Mouse (Mus musculus): ENCODE data around the gene Haspin. TPM values are rescaled to one million over a fixed set of nuclear protein-coding genes. Genes with fewer than 3 reads are reported as not detected.

Haspin gene
- 23.2 and 23.3 TPM in 2 replicates for polyA plus RNA-seq (2014; fragmentation: Nextera tagmentation; extraction: Ambion mirVana)

DNA sequence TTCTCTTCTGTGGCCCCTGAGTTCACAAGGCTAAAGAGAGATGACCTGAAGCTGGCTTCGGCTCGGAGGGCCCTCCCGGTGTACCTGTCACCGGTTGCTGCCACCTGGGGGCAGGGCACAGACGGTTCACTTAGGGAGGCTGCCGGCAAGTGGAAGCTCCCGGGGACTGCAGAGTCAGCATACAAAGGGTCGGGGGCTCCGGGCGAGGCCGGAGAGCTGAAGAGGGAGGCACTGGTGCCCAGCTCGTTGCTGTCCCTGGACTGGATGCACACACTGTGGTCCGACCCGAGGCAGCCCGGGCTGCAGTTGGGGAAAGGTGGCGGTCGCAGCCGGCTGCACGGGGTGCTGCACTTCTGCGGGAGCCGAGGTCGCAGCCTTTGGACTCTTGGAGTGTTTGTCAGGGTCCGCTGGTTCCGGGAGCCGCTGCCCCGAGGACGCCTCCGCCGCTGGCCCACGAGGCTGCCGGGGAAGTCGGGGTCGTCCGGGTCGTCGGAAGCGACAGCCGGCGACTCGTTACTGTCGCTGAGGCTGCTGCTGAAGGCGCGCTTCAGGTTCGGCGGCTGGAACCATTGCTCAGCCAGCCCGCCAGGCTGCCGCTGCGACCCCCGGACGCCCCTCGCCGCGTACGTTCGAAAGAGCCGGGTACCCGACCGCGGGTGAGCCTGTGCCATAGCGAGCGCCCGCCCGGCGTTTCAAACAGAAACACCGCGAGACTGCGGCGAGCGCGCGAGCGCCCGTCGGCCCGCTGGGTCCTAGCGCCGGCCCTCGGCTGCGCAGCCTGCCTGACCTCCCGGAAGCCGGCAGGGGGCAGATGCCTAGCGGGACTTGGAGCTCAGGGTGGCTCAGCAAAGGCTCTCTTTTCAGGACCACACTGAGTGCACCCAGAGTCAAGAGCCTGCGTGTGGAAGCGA, at the start of gene Haspin:
Gene Haspin (minus strand): TSS at position 704 of the 911 bp plus-strand sequence.
- H3K4me2 ChIP-seq: peak within 1 kb of the TSS; percentile 74
- peak within 1 kb of the TSS; percentile 94 for H3K4me3 ChIP-seq (ENCODE audit: low read depth, low read length)
- peak; percentile 97 for ATAC-seq (ENCODE audit: insufficient read depth)
- no peaks in the 10 kb centered on the region for H3K9me3 ChIP-seq (ENCODE audit: low read depth, low read length)
- DNase-seq: peak; percentile 97
- peak within 1 kb of the TSS; percentile 50; the same call in 1 of the 2 replicates for H3K27ac ChIP-seq (ENCODE audit: low read depth)
- H3K27me3 ChIP-seq (ENCODE audit: insufficient read depth, low read length): no peaks in the 10 kb centered on the region
- peaks cover 16% of the 10 kb centered on the region for H3K36me3 ChIP-seq (ENCODE audit: insufficient read depth)
- WGBS: under 1% methylated on average over 84 of the region's 84 CpGs
- H3K9ac ChIP-seq: peak within 1 kb of the TSS; percentile 77
- peak; percentile 87 for TF ChIP-seq CTCF (IDR thresholded peaks at IDR 0.05; ENCODE audit: low read depth)
- peaks cover 15% of the 10 kb centered on the region; the same call in 1 of the 2 replicates for H3K4me1 ChIP-seq (ENCODE audit: insufficient read depth)

DNA sequence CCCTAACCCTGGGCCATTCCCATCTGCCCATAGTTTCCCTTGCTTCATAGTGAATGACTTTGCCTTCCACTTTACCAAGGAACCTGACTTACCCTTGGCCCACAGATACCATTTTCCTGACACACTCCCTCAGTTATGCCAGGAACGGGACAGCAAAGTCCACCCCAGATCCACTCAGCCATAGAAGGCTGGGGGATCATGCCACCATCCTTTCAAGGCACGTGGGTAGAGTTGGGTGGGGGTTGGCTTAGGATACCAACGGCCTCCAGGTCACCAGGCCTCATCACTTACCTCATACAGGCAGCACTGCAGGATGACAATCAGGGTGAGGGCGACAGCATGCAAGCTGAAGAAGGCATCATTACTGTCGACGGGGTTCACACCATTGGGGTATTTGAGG, 49.1 kb upstream of the Haspin start:
- H3K4me2 ChIP-seq: no peak overlapping the region
- peaks cover 29% of the 10 kb centered on the region for H3K36me3 ChIP-seq (ENCODE audit: insufficient read depth)
- DNase-seq: no peak
- 86% methylated on average over 6 of the region's 6 CpGs for WGBS
- no peak overlapping the region for H3K9ac ChIP-seq
- no peaks in the 10 kb centered on the region for H3K9me3 ChIP-seq (ENCODE audit: low read depth, low read length)
- H3K27ac ChIP-seq (ENCODE audit: low read depth): no peak overlapping the region
- H3K4me1 ChIP-seq (ENCODE audit: insufficient read depth): no peaks in the 10 kb centered on the region
- H3K4me3 ChIP-seq (ENCODE audit: low read depth, low read length): no peak overlapping the region
- no peak for ATAC-seq (ENCODE audit: insufficient read depth)
- TF ChIP-seq CTCF (IDR thresholded peaks at IDR 0.05; ENCODE audit: low read depth): no peak
- H3K27me3 ChIP-seq (ENCODE audit: insufficient read depth, low read length): no peaks in the 10 kb centered on the region

DNA sequence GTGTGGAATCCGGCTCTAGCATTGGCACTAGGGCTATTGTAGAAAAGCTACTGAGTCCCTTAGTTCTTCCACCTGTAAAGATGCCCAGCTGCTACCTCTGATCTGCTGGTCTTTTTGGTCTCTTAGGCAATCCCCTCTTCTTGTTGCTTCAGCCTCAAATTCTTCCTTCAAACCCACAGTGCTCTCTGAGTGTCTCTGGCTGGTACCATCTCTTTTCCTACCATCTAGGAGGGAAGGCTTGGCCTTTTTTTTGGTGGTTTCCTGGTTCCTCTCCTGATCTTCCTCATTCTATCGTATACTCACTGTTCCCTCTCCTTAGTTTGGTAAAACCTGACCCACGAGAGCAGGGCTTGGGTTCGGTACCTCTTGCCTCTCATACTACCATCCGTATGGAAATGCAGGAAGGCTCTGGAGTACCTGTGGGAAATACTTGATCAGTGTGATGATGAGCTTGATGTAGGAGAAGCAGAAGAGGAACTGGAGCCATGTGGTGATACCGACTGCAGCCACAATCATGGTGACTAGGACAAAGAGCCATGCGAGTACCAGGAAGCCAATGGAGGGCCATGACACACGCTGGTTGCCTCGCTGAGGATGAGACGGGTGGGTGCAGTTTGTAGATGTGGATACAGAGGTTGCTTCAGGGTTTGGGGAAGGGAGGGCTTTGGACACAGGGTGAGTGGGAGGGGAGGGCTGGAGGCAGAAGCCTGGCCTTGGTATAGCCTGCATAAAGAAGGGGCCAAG, 48.0 kb upstream of the Haspin start:
- Histone ChIP-seq H3K36me3 (ENCODE audit: insufficient read depth) (peaks cover 32% of the 10 kb centered on the region), H3K27ac (ENCODE audit: low read depth) (no peak overlapping the region), H3K27me3 (ENCODE audit: insufficient read depth, low read length) (no peaks in the 10 kb centered on the region), H3K4me2 (no peak overlapping the region), H3K4me1 (ENCODE audit: insufficient read depth) (no peaks in the 10 kb centered on the region), H3K4me3 (ENCODE audit: low read depth, low read length) (no peak overlapping the region), H3K9ac (no peak overlapping the region), H3K9me3 (ENCODE audit: low read depth, low read length) (no peaks in the 10 kb centered on the region)
- TF ChIP-seq CTCF (IDR thresholded peaks at IDR 0.05; ENCODE audit: low read depth): no peak
- DNase-seq (no peak), ATAC-seq (ENCODE audit: insufficient read depth) (no peak)
- WGBS: 86% methylated on average over 10 of the region's 10 CpGs

DNA sequence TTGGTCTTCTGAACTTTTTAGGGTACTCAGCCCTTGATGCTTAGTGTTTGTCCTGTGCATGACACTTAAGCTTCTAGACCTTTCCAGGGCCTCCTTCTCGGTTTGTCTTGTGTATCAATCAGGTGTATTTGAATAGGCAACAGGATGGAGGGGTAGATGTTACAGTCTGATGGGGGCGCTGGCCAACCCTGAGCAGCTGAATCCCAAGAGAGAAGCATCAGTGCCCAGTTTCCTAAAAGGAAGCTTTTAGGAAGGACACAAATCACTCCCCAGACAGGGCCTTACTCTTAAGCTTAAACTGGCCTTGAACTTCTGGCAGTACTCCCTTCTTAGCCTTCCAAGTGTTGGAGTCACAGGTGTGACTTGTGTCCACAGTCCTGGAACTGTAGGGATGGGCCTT, 39.8 kb upstream of the Haspin start:
- no peaks in the 10 kb centered on the region for H3K9me3 ChIP-seq (ENCODE audit: low read depth, low read length)
- 0 out of 2 replicates have a peak, but pooled peaks cover 3% of the 10 kb centered on the region for H3K4me1 ChIP-seq (ENCODE audit: insufficient read depth)
- H3K4me2 ChIP-seq: peak overlapping the region; percentile 76
- TF ChIP-seq CTCF (IDR thresholded peaks at IDR 0.05; ENCODE audit: low read depth): no peak
- H3K4me3 ChIP-seq (ENCODE audit: low read depth, low read length): peak overlapping the region; percentile 96
- 3% methylated on average over 2 of the region's 2 CpGs for WGBS
- no peaks in the 10 kb centered on the region for H3K27me3 ChIP-seq (ENCODE audit: insufficient read depth, low read length)
- DNase-seq (peak; percentile 26), ATAC-seq (ENCODE audit: insufficient read depth) (no peak)
- H3K36me3 ChIP-seq (ENCODE audit: insufficient read depth): peaks cover 34% of the 10 kb centered on the region
- H3K9ac ChIP-seq: peak overlapping the region; percentile 87
- peak overlapping the region; percentile 97 for H3K27ac ChIP-seq (ENCODE audit: low read depth)

DNA sequence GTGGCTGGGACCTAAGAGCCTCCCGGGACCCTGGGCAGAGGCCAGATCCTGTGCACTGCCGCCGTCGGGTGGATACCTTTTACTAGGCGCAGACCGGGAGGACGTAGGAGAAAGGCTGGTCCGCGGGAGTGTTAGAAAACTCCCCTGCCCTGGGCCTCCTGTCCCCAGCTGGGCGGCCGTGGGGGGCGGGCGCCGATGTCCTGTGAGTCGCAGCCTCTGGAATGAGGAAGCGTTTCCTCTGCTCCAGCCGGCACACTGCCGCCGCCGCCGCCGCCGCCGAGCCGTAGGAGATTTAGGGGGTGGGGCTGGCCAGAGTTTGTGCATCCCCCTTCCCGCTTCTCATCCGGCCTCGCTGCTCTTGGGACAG, 39.4 kb upstream of the Haspin start:
- peak overlapping the region; percentile 96 for H3K4me3 ChIP-seq (ENCODE audit: low read depth, low read length)
- H3K9me3 ChIP-seq (ENCODE audit: low read depth, low read length): no peaks in the 10 kb centered on the region
- no peak for TF ChIP-seq CTCF (IDR thresholded peaks at IDR 0.05; ENCODE audit: low read depth)
- no peaks in the 10 kb centered on the region for H3K27me3 ChIP-seq (ENCODE audit: insufficient read depth, low read length)
- DNase-seq: peak; percentile 94
- under 1% methylated on average over 28 of the region's 28 CpGs for whole genome bisulfite sequencing
- H3K4me2 ChIP-seq: peak overlapping the region; percentile 76
- peak overlapping the region; percentile 97 for H3K27ac ChIP-seq (ENCODE audit: low read depth)
- peak overlapping the region; percentile 87 for H3K9ac ChIP-seq
- H3K36me3 ChIP-seq (ENCODE audit: insufficient read depth): peaks cover 32% of the 10 kb centered on the region
- peak; percentile 91 for ATAC-seq (ENCODE audit: insufficient read depth)
- H3K4me1 ChIP-seq (ENCODE audit: insufficient read depth): 0 out of 2 replicates have a peak, but pooled peaks cover 7% of the 10 kb centered on the region

DNA sequence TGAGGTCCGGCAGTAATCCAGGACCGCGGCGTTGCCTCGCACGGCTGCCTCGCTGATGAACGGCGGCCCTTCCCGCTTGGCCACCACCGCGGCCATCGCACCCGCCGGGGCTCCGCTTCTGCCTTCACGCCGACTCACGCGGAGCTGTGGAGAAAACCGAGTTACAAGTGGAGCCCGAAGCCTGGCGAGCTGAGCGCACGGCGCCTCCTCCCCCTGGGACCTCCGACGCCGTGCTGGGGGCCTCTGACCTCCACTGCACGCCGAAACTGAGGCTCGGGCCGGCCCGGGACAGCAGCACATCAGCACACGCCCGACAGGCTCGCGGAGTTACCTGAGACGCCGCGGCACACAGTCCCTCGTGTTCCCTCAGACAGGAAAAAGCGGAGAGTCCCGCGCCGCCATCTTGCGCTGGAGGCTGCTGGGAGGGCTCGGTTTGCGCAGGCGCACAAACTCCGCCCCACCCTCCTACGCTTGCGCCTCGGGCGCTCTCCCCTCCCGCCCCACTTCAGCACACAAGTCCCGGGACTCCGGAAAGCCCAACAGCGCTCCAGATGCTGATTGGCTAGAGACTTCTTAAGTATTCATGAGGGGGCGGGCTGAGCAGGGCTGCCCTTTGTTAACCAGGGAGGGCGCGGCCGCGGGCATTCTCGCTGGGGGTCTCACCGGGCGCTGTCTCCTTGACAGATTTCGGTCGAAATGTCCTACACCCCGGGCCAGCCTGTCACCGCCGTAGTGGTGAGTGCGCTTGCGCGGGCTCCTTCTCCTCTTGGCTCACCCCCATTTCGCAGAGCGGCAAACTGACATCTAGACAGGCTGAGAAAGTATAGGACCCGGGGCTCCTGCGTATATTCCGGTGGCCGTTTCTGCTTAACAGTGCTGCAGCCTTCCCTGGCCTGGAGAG, 38.8 kb upstream of the Haspin start, which contains the start of the genes Emc6 and Tax1bp3:
Gene Emc6 (minus strand): TSS at position 430 of the 901 bp plus-strand sequence.
Gene Tax1bp3 (plus strand): TSS at position 476 of the 901 bp plus-strand sequence.
- WGBS: under 1% methylated on average over 72 of the region's 81 CpGs
- H3K9me3 ChIP-seq (ENCODE audit: low read depth, low read length): no peaks in the 10 kb centered on the region
- peak; percentile 97 for ATAC-seq (ENCODE audit: insufficient read depth)
- TF ChIP-seq CTCF (IDR thresholded peaks at IDR 0.05; ENCODE audit: low read depth): no peak
- peaks cover 28% of the 10 kb centered on the region for H3K36me3 ChIP-seq (ENCODE audit: insufficient read depth)
- peak; percentile 98 for DNase-seq
- peak within 1 kb of the TSS; percentile 76 for H3K4me2 ChIP-seq
- H3K27ac ChIP-seq (ENCODE audit: low read depth): peak within 1 kb of the TSS; percentile 97
- peaks cover 11% of the 10 kb centered on the region; the same call in 1 of the 2 replicates for H3K4me1 ChIP-seq (ENCODE audit: insufficient read depth)
- H3K4me3 ChIP-seq (ENCODE audit: low read depth, low read length): peak within 1 kb of the TSS; percentile 96
- peak within 1 kb of the TSS; percentile 93 for H3K9ac ChIP-seq
- H3K27me3 ChIP-seq (ENCODE audit: insufficient read depth, low read length): no peaks in the 10 kb centered on the region
